Mouse (Mus musculus) stomach, embryonic 14.5 days (tissue): Measurements from ENCODE around the gene Dnah2. TPM values are rescaled to one million over a fixed set of nuclear protein-coding genes. Genes with fewer than 3 reads are reported as not detected.

Experiments
- ATAC-seq: fragments of 200-750 bp; cut with Nextera tagmentation; 2 replicates; pipeline ENCODE4 v1.8.0; 2017; ENCODE audit warnings: low read depth, moderate TSS enrichment; ENCODE audit not compliant: insufficient number of reproducible peaks, insufficient read depth, low FRiP score
- H3K27ac ChIP-seq: fragments of 300-500 bp; sonication (generic); 2 replicates; pipeline ENCODE4 v1.5.1; 2014; ENCODE audit warnings: mild to moderate bottlenecking, low read length, moderate library complexity, mixed read lengths
- H3K27me3 ChIP-seq: fragments of 300-500 bp; sonication (generic); 2 replicates; pipeline ENCODE4 v1.6.1; 2014; ENCODE audit warnings: low read length, control low read depth, mixed read lengths; ENCODE audit not compliant: control insufficient read depth, insufficient read depth
- H3K36me3 ChIP-seq: fragments of 300-500 bp; sonication (generic); 2 replicates; pipeline ENCODE4 v1.6.1; 2014; ENCODE audit warnings: mild to moderate bottlenecking, control low read depth, low read length, moderate library complexity, mixed read lengths; ENCODE audit not compliant: control insufficient read depth, insufficient read depth
- H3K4me1 ChIP-seq: fragments of 300-500 bp; sonication (generic); 2 replicates; pipeline ENCODE4 v1.6.1; 2014; ENCODE audit warnings: low read length, control low read depth, mixed read lengths; ENCODE audit not compliant: control insufficient read depth, insufficient read depth
- H3K4me2 ChIP-seq: fragments of 300-500 bp; sonication (generic); replicated peaks from 2 replicates; pipeline ENCODE4 v1.6.1; 2014; ENCODE audit warnings: low read depth, low read length, control low read depth
- H3K4me3 ChIP-seq: fragments of 300-500 bp; sonication (generic); 2 replicates; pipeline ENCODE4 v1.5.1; 2014; ENCODE audit warnings: low read depth, low read length, control low read depth
- H3K9ac ChIP-seq: fragments of 300-500 bp; sonication (generic); replicated peaks from 2 replicates; pipeline ENCODE4 v1.6.1; 2014; ENCODE audit warnings: low read depth, mild to moderate bottlenecking, control low read depth, low read length, moderate library complexity, mixed read lengths
- H3K9me3 ChIP-seq: fragments of 300-500 bp; sonication (generic); 2 replicates; pipeline ENCODE4 v1.6.1; 2016; ENCODE audit warnings: low read depth, low read length, control low read depth; ENCODE audit not compliant: control insufficient read depth
- WGBS: fragments of 180-500 bp; shearing (Covaris S2); extraction: QIAGEN DNeasy Blood & Tissue Kit; methylation state at CpG from one replicate; pipeline ENCODE4 v1.1.7; 2014; 5-methylcytosine and 5-hydroxymethylcytosine counted together
- polyA plus RNA-seq: library from polyadenylated mRNA; unstranded; fragments of >200 nt; fragmentation: Nextera tagmentation; extraction: Ambion mirVana; gene quantifications from 2 replicates; pipeline ENCODE4 v1.2.1, GENCODE M21; 2014

The Dnah2 gene
- polyA plus RNA-seq, 1 experiment from 2014 or later = 1.4 TPM

DNA sequence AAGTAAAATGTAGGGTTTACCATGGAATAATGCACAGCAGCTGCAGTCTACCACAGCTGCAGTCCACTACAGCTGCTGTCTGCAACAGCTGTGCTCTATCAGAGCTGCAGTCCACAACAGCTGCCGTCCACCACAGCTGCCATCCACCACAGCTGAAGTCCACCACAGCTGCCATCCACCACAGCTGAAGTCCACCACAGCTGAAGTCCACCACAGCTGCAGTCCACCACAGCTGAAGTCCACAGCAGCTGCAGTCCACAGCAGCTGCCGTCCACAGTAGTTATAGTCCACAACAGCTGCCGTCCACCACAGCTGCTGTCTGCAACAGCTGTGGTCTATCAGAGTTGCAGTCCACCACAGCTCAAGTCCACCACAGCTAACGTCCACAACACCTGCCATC, 89.0 kb downstream of the Dnah2 start:
- ATAC-seq = no peak
- Histone ChIP-seq H3K36me3 (no peaks in the 10 kb centered on the region), H3K9me3 (peaks cover 3% of the 10 kb centered on the region; the same call in 1 of the 2 replicates), H3K4me3 (no peak overlapping the region), H3K9ac (no peak overlapping the region), H3K4me2 (no peak overlapping the region), H3K4me1 (0 out of 2 replicates have a peak, but pooled peaks cover 4% of the 10 kb centered on the region), H3K27me3 (no peaks in the 10 kb centered on the region), H3K27ac (no peak overlapping the region)
- 34% methylated on average over 4 of the region's 4 CpGs for WGBS

DNA sequence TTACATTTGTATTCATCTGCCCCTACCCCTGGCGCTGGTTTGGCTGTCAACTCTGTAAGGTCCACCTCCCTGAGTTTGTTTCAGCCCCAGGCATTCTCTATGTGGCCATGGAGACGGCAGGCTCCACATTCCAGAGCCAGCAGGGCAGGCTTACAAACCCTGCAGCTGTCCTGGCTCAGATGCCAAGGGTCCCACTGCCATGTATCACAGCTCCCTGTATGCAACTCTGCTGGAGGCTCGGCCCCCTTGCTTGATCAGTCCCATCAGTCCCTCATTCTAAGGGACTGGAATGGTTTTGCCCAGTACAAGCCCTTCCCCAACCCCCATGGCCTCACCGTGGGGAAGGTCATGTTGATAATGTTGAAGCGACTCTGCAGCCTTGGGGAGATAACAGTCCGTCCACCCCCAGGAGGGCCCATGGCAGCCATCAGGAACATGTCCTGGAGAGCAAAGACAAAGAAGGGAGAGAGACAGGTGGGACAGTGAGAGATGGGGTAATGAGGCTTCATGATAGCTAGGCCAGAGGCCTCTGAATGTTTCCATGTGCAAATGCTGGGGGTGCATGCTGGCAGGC, 91.8 kb downstream of the Dnah2 start:
- ATAC-seq = no peak
- Histone ChIP-seq H3K4me2 (no peak overlapping the region), H3K27me3 (no peaks in the 10 kb centered on the region), H3K9me3 (no peaks in the 10 kb centered on the region), H3K36me3 (no peaks in the 10 kb centered on the region), H3K4me3 (no peak overlapping the region), H3K4me1 (peaks cover 15% of the 10 kb centered on the region; the same call in 1 of the 2 replicates), H3K27ac (no peak overlapping the region), H3K9ac (no peak overlapping the region)
- WGBS = 25% methylated on average over 6 of the region's 6 CpGs

GRCm38 (mm10) chr11:69452114-69452867, 96.6 kb downstream of the Dnah2 start:
- 50% methylated on average over 23 of the region's 23 CpGs for WGBS
- no peaks in the 10 kb centered on the region for H3K27me3 ChIP-seq
- H3K9ac ChIP-seq = no peak overlapping the region; the same call in 1 of the 2 replicates
- peaks cover 15% of the 10 kb centered on the region; the same call in 1 of the 2 replicates for H3K4me1 ChIP-seq
- H3K27ac ChIP-seq = peak overlapping the region; percentile 33; the same call in 1 of the 2 replicates
- no peaks in the 10 kb centered on the region for H3K9me3 ChIP-seq
- H3K4me3 ChIP-seq = no peak overlapping the region
- 0 out of 2 replicates have a peak overlapping the region, but pooled peaks have one; percentile 10 for H3K4me2 ChIP-seq
- ATAC-seq = no peak; the same call in 1 of the 2 replicates
- H3K36me3 ChIP-seq = no peaks in the 10 kb centered on the region

DNA sequence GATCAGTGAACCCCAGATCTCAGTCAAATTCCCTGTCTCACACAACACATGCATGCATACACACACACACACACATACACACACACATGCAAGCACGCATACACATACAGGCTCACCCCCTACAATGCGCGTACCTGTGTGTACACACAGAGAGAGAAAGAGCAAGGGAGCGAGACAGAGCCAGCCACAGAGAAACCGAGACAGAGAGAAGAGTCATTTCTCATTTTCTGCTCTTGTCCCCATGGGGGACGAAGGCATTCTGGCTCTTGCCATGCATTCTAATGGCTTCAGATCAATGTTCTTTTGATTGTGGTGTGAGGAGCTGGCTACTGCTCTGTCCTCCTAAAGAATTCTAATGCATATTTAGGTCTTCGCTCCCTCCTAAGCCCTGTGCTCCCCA, 101.6 kb downstream of the Dnah2 start:
- Histone ChIP-seq H3K4me1 (peaks cover 15% of the 10 kb centered on the region; the same call in 1 of the 2 replicates), H3K9ac (no peak overlapping the region), H3K27me3 (no peaks in the 10 kb centered on the region), H3K36me3 (no peaks in the 10 kb centered on the region), H3K4me3 (no peak overlapping the region), H3K27ac (no peak overlapping the region), H3K9me3 (no peaks in the 10 kb centered on the region), H3K4me2 (no peak overlapping the region)
- 83% methylated on average over 7 of the region's 7 CpGs for WGBS
- no peak for ATAC-seq

DNA sequence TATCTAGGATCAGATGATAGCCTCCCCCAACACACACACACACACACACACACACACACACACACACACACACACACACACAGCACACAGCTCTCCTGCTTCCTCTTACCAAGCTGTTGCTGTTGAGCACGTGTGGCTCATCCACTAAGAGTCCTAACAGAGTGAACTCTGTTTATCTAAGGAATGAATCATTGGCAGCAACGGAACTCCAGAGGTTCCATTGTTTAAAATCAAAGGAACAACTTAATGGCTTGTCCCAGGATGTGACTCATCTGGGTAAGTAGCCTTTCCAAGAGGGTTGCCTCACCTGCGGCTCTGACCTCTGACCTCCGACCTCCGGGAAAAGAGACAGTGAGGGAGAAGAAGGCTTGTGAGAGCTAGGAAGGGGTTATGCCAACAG, 105.6 kb downstream of the Dnah2 start:
- H3K9ac ChIP-seq = no peak overlapping the region
- no peak overlapping the region for H3K4me2 ChIP-seq
- no peaks in the 10 kb centered on the region for H3K36me3 ChIP-seq
- H3K4me1 ChIP-seq = peaks cover 11% of the 10 kb centered on the region; the same call in 1 of the 2 replicates
- peak overlapping the region; percentile 30; the same call in 1 of the 2 replicates for H3K27ac ChIP-seq
- H3K9me3 ChIP-seq = no peaks in the 10 kb centered on the region
- H3K4me3 ChIP-seq = no peak overlapping the region
- 8% methylated on average over 5 of the region's 5 CpGs for WGBS
- no peaks in the 10 kb centered on the region for H3K27me3 ChIP-seq
- peak; percentile 81 for ATAC-seq

DNA sequence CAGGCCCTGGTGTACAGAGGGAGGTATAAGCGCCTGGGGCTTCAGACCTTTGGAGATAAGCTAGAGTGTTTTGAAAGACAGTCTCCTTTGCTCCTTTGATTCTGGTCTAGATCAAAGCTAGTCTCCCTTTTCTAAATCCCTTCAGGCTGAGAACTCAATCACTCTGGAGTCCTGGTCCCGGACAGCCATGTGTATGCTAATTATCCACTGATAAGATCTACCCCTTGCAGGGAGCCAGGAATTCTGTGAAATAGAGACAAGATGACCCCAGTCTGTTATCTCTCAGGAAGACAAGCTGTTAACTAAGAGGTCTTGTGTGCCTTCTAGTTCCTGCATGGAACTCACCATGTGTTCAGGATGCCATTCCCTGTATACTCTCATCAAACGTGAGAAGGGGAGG, 111.6 kb downstream of the Dnah2 start:
- Histone ChIP-seq H3K4me3 (no peak overlapping the region), H3K4me1 (0 out of 2 replicates have a peak, but pooled peaks cover 2% of the 10 kb centered on the region), H3K27ac (no peak overlapping the region), H3K4me2 (no peak overlapping the region), H3K36me3 (no peaks in the 10 kb centered on the region), H3K9ac (no peak overlapping the region), H3K9me3 (no peaks in the 10 kb centered on the region), H3K27me3 (no peaks in the 10 kb centered on the region)
- ATAC-seq = no peak
- WGBS = 39% methylated on average over 3 of the region's 3 CpGs

DNA sequence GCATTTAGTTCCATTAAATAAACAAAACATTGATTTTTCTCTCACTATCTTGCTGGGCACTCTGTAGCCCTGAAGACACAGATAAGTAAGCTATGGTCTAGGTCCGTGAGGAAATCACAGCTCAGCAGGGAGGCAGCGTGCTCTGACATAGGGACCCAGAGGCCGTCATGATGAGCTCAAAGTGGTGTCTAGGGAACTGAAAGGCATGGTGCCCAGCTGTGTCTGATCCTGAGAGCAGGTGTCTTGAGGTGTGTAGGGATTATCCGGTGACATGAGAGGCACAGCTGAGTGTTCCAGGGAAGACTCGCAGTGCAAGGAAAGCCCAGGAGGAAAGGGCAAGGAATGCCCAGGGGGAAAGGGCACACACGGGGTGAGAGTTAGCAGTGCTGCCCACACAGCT, 115.7 kb downstream of the Dnah2 start:
- Histone ChIP-seq H3K27me3 (no peaks in the 10 kb centered on the region), H3K9me3 (no peaks in the 10 kb centered on the region), H3K36me3 (no peaks in the 10 kb centered on the region), H3K4me2 (no peak overlapping the region), H3K27ac (no peak overlapping the region), H3K4me1 (peaks cover 14% of the 10 kb centered on the region; the same call in 1 of the 2 replicates), H3K4me3 (no peak overlapping the region), H3K9ac (no peak overlapping the region)
- no peak for ATAC-seq
- 64% methylated on average over 6 of the region's 6 CpGs for WGBS

DNA sequence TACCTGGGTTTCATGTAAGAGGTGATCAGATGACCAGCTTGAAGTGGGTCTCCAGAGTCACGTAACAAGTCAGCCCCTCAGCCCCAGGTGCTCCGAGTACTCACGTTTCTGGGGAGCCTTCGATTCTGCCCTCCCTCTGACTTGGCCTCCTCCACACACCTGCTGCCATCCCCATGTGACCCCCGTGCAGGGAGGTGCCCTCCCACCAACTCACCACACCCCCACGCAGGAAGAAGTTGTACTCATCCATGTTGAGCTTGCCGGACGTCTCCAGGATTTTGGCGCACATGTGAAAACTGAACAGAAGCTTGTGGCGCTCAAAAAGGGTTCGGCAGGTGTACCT, 116.3 kb downstream of the Dnah2 start:
- H3K4me1 ChIP-seq = peaks cover 14% of the 10 kb centered on the region; the same call in 1 of the 2 replicates
- WGBS = 60% methylated on average over 11 of the region's 11 CpGs
- H3K9me3 ChIP-seq = no peaks in the 10 kb centered on the region
- no peak overlapping the region for H3K4me2 ChIP-seq
- H3K9ac ChIP-seq = no peak overlapping the region
- H3K27ac ChIP-seq = no peak overlapping the region
- H3K36me3 ChIP-seq = no peaks in the 10 kb centered on the region
- H3K27me3 ChIP-seq = no peaks in the 10 kb centered on the region
- no peak for ATAC-seq
- no peak overlapping the region for H3K4me3 ChIP-seq
